27 mouse cellular contexts compared by ENCODE assay signal in genomic region chr5:139661713-139662112, GRCm38 (mm10).
"Had no signal": no experiment of that assay in that cellular context is flagged by ENCODE, and none has a peak within 500 bp of the region (broad histone marks: within the 10 kb centered on the region; RNA-seq: fewer than 3 reads in every experiment).

No protein-coding gene starts in this region.

- ATAC-seq: forebrain, embryonic 13.5 days; forebrain, embryonic 14.5 days; forebrain, embryonic 15.5 days; forebrain, embryonic 16.5 days; forebrain, postnatal 0 days had no signal

- H3K4me3 ChIP-seq: embryonic facial prominence, embryonic 10.5 days; embryonic facial prominence, embryonic 12.5 days; embryonic facial prominence, embryonic 13.5 days; embryonic facial prominence, embryonic 15.5 days; erythroblast, embryonic 14.5 days; forebrain, embryonic 10.5 days; forebrain, embryonic 12.5 days; forebrain, embryonic 13.5 days; forebrain, embryonic 15.5 days; gastrocnemius, adult 2 months; heart, adult 2 months had no signal

- H3K36me3 ChIP-seq: embryonic facial prominence, embryonic 10.5 days; embryonic facial prominence, embryonic 12.5 days; embryonic facial prominence, embryonic 13.5 days; embryonic facial prominence, embryonic 15.5 days; forebrain, embryonic 10.5 days; forebrain, embryonic 12.5 days; forebrain, embryonic 15.5 days had no signal

- H3K9ac ChIP-seq: embryonic facial prominence, embryonic 12.5 days; embryonic facial prominence, embryonic 13.5 days; embryonic facial prominence, embryonic 15.5 days; forebrain, embryonic 12.5 days; forebrain, embryonic 13.5 days; forebrain, embryonic 15.5 days; forebrain, postnatal 0 days had no signal

- H3K9me3 ChIP-seq: embryonic facial prominence, embryonic 10.5 days; embryonic facial prominence, embryonic 12.5 days; embryonic facial prominence, embryonic 13.5 days; embryonic facial prominence, embryonic 15.5 days; forebrain, embryonic 10.5 days; forebrain, embryonic 12.5 days; forebrain, embryonic 13.5 days; forebrain, embryonic 15.5 days had no signal

- DNase-seq: cerebellum, adult 9-10 months; cerebellum, adult 9-11 months; cerebellum, postnatal 10 days; cerebellum, postnatal 14 days; cerebellum, postnatal 25 days; cerebellum, postnatal 36 days; embryo, embryonic 11 days; forebrain, postnatal 0 days; gastrocnemius, adult 2 months; gastrocnemius, postnatal 10 days; gastrocnemius, postnatal 14 days; gastrocnemius, postnatal 25 days; gastrocnemius, postnatal 36 days; heart, adult 11 months; heart, adult 18-20 months; heart, adult 2 months had no signal

- H3K4me2 ChIP-seq: embryonic facial prominence, embryonic 12.5 days; embryonic facial prominence, embryonic 13.5 days; embryonic facial prominence, embryonic 15.5 days; forebrain, embryonic 12.5 days; forebrain, embryonic 13.5 days; forebrain, embryonic 15.5 days had no signal

- H3K27ac ChIP-seq: embryonic facial prominence, embryonic 10.5 days; embryonic facial prominence, embryonic 12.5 days; embryonic facial prominence, embryonic 13.5 days; embryonic facial prominence, embryonic 15.5 days; forebrain, embryonic 10.5 days; forebrain, embryonic 12.5 days; forebrain, embryonic 13.5 days; forebrain, embryonic 15.5 days; gastrocnemius, adult 2 months; heart, adult 2 months had no signal
